Mouse (Mus musculus) kidney, postnatal 25 days (tissue): ENCODE data around the gene Hcfc1r1.

Experiments
- DNase-seq, 2 experiments: peaks; one replicate each; pipeline ENCODE4 v3.0.0; 2021; ENCODE audit warnings: mixed read lengths in 2 of 2

Hcfc1r1 gene

DNA sequence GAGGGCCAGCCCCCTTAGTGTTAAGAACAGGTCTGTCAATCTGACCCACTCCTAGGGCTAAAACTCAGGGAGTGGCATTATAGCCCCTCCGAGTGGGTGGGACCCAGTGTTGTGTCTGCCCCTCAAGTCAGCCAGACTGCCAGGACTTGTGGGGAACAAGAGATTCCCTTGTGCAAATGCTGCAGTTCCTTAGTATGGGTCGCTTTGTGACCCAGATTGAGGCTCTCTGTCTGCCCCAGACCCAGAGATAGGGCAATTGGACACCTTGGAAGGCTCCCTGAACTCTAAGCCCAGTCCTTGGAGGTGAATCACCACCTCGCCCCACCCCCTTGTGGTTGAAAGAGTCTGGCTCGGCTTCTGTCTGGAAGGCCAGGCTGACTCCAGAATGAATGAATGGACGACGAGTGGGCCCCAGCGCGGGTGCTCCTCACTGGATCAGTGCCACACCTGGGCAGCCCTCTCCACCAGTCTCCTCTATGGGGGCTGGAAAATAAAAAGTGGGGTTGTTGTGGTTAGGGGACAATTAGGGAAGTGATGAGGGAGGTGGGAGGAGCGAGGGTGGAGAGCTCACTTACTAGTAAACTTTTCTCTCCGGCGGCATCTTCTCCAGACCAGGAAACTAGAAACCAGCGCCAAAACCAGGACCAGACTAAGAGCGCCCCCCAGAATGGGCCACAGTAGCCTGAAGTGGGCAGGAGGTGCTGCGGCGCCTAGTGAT is 2.3 kb downstream of the Hcfc1r1 start:
- DNase-seq = peak; percentile 59 to 74

DNA sequence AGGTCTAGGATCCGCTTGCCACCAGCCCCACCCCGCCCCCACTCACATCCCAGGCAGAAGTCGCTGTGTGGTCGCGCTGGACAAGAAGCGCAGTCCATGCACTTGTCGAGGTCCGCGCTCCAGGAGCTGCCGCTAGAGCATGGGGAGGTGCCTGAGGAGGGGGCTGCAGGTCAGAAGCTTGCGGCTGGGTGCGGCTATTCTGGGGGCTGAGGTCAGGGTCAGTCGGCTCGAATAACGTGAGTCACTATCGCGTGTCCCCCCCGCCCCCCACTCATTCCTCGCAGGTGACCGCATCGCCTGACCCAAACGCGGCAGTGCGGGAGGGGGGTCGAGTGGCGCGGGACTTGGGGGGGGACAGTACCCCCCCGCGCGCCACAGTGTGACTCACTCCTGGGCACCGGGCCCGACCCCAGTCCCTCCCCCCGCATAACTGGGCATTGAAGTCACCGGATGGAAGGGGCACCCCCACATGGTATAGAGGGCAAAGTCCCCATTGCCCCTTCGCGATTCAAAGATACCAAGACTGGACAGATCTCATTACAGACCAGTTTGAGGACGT is 3.2 kb downstream of the Hcfc1r1 start:
- peak; percentile 33 to 71 for DNase-seq

DNA sequence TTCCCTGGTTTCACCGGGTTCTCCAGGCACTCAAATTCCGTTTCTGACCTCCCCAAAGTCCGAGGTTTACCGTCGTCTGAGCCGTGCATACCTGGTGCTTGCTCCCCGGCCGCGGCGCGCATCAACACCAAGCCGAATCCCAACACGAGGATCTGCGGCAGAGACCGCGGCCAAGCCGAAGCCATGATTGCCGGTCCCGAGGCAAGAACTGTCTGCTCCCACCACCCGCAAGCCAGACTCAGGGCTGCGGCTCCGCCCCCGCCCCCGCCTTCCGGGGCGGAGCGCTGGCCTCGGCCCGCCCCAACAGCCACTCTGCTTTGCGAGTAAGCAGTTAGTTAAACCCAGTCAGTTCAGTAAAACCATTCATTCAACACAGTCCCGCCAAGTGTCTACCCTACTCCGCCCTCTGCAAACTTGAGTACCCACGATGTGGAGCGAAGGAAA is 3.9 kb downstream of the Hcfc1r1 start, which contains the start of gene Tnfrsf12a:
TSS of gene Tnfrsf12a (minus strand) at position 233 of the 444 bp plus-strand sequence.
- DNase-seq = peak; percentile 83 to 91

DNA sequence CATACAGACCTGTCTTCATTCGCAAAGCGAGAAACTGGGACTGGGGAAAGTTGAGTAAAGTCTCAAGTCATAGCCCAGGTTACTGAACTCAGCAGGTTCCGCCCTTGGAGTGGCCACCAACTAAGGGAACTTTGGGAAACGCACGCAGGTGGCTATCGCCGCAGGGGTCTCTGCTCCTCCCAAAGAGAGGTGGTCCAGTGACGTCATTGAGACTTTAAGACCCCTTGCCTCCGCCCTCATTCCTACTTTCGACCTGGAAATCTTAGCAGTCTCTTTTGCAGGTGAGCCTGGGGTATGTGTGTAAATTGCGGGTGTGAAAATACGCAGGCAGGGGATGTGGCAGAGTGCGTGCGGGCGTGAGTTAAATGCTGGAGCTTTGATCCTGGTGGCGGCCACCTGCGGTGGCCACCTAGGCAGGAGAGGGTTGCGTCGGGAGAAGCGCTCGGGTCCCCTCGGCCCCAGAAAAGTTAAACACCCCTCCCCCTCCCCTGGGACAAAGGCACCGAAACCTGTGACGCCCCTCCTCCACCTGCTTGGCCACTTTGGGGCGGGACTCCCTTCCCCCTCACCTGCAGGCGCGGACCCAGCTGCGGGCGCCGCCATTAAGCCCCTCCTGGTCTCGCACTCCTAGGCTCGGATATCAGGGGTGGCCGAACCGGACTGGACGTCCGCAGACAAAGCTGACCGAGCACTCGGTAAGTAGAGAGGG is 5.9 kb downstream of the Hcfc1r1 start, which contains the start of gene Cldn6:
TSS of gene Cldn6 (plus strand) at position 123 of the 709 bp plus-strand sequence.
- peak in 1 of 2 experiments; percentile 46 for DNase-seq

DNA sequence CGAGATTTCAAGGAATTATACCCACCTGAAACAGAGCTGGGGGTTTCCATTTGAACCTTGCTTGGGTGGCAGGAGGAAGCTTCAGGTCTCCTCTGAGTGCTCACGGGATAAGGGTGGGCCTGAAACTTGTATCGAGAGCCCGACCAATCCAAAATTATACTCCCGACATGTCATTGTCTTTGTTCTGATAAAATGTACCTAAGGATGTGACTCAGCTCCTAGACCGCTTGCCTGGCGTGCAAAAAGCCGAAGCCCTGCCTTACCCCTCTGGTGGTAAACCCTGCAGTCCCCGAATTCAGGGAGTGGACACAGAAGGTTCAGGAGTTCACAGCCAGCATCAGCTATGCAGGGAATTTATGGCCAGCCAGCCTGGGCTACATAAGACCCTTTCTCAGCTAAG is 6.9 kb downstream of the Hcfc1r1 start:
- peak in 1 of 2 experiments; percentile 20 for DNase-seq

DNA sequence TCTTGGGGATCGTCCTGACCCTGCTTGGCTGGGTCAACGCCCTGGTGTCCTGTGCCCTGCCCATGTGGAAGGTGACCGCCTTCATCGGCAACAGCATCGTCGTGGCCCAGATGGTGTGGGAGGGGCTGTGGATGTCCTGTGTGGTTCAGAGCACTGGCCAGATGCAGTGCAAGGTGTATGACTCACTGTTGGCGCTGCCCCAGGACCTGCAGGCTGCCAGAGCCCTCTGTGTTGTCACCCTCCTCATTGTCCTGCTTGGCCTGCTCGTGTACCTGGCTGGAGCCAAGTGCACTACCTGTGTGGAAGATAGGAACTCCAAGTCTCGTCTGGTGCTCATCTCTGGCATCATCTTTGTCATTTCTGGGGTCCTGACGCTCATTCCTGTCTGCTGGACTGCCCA is 7.7 kb downstream of the Hcfc1r1 start:
- peak in 1 of 2 experiments; percentile 57 for DNase-seq

DNA sequence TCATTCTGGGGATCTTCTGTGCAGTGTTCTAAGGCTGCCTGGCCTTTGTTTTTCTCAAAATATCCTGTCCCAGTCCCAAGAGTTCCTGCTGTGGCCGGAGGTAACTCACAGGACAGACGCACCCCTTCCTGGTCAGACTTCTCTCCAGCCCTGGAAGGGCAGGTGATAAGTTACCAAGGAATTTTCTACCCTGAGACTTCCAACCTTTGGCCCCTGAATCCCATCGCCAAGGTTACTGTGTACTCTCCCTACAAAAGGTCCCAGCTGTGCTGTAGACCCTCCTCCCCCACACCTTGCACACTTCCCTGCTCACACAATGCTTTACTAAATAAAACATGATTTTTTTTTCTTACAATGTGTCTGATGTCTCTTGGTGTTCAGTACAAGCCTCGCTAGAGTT is 8.7 kb downstream of the Hcfc1r1 start:
- peak in 1 of 2 experiments; percentile 63 for DNase-seq

DNA sequence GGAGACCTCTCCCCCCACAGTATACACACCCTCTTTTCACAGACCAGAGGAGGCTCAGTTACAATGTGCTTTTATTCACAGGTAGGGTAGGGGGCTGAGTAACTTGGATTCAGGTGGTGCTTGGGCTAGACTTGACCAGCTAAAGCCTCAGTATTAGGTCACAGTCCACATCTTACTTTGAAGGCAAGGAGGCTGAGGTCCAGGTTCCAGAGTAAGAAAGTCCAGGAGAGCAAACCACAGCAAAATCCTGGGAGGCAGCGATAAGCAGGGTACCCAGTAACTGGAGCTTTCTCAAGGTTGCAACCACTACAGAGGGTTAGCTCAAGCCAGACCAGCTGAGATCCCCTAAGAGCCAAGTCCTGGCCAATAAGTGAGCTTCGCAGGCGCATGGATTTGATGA is 9.1 kb downstream of the Hcfc1r1 start:
- DNase-seq = no peak

DNA sequence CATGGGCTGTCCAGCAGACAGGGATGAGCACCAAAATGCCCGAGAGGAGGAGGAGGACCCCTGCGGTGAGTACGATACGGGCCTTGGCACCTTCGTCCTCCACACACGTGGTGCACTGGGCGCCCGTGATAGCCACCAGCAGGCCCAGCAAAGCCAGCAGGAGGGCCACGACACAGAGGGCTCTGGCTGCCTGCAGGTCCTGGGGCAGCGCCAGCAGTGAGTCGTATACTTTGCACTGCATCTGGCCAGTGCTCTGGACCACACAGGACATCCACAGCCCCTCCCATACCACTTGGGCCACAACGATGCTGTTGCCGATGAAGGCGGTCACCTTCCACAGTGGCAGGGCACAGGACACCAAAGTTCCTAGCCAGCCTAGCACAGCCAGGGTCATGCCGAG is 9.8 kb downstream of the Hcfc1r1 start:
- DNase-seq = no peak

DNA sequence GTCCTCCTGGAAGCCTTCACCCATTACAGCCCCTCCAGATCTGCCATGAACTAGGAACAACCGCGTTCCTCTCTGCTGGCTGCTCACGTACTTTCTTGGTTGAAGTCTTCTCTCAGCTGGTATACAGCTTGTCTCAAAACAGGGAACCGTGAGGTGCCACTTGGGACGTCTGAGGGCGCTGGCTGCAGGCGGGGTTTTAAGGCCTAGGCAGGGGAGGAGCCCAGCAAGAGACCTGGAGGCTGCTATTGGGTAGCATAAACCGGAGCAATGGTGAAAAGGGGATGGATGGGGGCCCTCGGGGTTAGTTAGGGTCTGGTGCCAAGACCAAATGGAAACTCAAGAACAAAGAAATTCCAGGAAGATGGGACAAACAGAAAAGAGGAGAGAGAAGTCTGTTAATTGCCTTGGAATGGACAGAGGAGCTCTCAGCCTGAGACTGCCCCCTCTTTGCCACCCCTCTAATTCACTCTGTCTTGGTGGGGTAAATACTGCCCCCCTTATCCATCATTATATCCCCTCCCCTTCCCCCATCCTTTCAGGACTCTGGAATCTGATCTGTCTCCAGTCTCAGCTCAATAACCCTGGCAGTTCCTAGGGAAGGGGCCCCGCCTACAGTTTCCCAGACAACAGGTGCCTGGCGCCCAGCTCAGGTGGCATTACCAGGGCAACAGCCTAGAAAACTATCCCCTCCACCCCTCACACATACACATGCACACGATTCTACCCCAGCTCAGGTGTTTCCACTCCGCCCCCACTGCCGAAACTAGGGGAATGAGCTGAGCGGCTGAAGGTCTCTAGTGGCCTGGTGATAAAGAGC is 10.7 kb downstream of the Hcfc1r1 start, which contains the start of gene Cldn9:
TSS of gene Cldn9 (minus strand) at position 171 of the 817 bp plus-strand sequence.
- DNase-seq = peak in 1 of 2 experiments; percentile 24

DNA sequence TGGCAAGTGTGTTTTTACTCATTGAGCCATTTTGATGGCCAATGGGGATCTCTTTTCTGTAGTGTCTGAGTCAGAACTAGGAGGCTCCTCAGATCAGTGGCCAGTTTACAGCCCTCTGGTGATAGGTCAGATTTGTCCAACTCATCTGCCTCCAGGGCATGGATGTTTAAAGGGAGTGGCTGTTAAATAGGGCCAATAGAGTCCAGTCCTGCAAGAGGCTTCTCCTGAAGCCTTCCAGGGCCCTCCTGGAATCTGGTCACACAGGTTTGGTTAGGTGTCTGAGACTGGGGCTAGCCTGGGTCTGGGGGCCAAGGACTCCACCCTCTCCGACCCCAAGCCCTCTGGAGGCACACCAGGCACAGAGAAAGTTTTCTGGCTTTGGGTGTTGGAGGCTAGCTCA is 21.1 kb downstream of the Hcfc1r1 start:
- DNase-seq = no peak

DNA sequence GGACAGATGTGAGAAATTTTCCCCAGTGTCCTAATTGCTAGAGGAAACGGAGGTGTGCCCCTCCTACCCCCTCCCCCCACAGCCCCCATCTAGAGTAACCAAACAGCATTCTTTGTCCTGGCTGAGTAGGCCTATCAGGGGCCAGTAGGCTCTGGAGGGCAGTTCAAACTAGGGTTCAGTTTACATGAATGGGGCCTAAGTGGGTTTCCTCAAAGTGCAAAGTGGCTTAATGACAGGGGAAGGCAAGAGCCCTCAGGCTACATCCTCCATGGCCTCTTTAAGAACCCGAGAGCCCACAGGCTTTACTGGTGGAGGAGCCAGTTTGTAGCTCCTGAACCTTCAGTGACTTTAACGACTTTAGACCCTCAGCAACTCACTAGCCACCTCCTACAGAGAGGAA is 22.4 kb downstream of the Hcfc1r1 start:
- DNase-seq = no peak

DNA sequence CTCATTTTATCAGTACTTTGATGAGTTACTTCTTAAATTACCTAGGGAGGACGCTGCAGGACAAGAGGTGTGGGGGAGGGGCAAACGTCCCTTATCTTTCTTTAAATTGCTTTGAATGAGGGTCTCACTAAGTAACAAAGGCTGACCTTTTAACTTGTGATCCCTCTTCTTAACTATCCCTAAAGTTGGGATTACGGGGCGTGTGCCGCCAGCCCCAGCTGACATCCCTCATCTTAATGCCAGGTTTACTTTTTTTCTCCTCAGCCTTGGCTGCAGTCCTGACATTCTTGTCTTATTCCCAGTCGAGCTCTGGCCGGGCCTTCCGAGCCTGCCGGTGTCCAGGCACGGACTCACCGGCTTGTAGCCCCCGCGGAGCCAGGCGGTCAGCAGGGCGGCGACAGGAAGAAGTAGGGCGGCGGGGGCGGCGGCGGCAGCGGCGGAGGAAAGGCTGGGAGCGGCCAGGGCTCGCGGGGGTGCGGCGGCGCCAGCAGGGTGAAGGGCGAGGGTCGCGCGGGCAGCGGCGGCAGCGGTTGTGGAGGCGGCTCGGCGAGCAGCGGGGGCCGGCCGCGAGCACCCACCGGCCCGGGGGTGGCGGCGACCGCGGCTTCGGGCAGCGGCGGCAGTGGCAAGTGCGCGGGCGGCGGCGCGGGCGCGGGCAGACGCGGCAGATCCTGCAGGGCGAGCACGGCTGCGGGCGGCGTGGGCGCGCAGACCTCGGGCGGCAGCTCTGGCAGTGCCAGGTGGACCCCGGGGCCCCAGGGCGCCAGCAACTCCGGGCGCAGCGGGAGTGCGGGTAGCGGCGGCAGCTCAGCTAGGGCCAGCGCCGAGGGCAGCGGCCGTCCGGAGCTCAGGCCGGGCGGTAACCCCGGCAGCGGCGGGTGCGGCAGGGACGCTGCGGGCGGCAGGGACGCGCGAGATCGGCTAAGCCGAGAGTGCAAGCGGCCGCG is 26.0 kb downstream of the Hcfc1r1 start:
- DNase-seq = peak; percentile 55 to 73

DNA sequence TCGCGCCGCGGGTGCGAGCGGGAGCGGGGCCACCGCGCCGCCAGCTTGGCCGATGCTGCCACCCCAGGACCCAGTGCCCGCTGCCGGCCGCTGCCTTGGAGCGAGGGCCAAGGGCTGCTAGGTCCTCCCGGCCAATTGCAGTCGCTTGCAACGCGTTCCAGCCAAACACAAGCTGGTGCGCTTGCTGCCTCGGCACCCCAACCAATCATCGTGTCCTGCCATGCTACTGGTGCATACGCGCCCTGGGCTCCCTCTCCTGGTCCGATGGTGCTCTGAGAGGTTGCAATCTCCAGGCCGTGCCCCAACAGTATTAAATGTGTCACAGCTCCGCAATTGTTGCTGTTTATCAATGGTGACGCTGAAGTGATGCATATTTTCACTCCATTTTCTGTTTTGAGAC is 26.7 kb downstream of the Hcfc1r1 start:
- peak; percentile 96 to 98 for DNase-seq

DNA sequence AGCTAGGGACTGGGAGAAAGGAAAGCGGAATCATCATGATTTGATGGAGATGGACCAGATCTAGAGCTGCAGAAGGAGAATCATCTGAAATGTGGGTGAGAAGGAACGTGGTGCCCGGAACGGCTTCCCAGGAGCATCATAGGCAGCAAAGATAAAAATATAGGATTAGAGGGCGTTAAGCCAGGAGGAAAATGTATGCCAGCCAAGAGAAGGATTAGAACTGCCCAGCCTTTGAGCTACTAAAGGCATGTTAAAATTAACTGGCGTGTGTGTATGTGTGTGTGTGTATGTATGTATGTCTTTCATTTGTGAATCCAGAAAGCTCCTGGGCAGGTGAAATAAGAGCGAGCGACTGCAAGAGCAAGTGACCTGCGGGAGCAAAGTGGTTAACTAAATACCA is 29.9 kb downstream of the Hcfc1r1 start:
- no peak for DNase-seq

DNA sequence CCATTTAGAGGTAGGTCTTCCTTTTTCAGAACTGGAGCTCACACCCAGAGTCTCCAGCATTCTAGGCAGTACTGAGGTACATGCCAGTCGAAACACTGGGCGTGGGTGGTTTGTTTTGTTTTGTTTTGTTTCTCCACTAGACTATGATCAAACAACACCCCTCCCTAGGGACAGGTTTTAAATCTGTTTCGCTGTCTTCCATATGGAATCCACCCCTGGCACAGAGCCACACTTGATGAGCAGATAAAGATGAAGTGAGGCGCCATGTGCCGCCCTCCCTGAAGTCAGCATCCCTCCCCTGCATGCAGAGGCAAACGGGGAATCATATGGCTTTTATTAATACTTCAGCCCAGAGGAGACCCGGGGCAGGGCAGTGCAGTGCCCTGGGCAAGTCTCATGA is 31.3 kb downstream of the Hcfc1r1 start:
- DNase-seq = no peak

DNA sequence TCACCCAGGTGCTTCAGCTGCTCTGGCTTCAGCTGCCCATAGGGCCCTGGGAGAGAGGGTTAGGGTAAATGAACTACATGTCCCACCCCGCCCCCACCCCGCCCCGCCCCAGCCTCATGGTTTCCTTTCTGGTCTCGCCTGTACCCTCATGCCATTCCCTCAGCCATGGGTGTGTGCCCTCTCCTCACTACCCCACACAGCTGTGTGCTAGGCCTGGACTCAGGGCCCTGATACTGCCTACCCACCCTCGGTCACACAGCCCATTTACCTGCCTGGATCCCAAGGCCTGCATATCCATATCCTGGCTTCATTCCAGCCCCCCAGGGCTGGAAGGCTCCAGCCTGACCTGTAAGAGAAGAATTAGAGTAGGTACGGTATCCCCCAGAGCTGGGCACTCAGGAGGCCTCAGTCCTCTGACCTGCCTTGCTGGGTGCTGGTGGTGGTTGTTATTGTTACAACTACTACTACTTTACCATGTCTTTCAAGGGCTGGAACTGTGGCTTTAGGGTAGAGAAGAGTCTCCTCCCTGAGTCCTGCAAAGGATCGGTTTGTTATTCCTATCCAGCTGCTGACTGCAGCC is 32.2 kb downstream of the Hcfc1r1 start:
- no peak for DNase-seq

DNA sequence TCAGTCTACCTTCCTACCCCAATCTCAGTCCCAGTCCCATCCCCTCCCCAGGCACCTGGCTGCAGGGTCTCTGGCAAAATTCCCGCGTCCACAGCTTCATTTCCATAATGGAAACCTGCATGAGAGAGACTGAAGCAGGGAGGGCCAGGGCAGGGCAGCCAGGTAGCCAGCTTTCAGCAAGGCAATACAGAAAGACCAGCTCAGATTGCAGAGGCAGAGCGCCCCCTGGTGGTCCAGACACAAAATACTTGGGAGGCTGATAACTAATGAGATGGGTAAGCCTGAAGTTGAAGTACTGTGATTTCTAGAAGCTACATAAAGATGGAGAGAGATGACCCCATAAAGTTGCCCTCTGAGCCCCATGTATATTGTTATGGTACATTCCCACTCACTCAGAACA is 32.8 kb downstream of the Hcfc1r1 start:
- peak; percentile 76 to 82 for DNase-seq

DNA sequence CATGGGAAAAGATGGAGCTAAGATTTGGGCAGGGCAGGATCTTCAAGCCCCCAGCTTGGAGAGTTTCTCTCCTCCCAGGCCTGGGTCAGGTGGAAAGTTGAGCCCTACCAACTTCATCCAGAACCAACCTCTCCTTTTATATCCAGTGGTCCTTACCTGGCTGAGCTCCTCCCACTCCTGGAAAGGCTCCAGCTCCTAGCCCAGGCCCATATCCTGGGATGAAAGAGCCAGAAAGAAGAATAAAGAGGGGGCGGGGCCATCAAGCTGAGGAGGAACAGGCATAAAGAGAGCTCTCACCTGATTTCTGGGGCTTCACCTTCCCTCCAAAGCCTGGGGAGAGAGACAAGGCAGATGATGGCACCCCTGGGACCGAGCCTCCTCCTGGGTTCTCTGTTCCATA is 43.6 kb downstream of the Hcfc1r1 start:
- no peak for DNase-seq

DNA sequence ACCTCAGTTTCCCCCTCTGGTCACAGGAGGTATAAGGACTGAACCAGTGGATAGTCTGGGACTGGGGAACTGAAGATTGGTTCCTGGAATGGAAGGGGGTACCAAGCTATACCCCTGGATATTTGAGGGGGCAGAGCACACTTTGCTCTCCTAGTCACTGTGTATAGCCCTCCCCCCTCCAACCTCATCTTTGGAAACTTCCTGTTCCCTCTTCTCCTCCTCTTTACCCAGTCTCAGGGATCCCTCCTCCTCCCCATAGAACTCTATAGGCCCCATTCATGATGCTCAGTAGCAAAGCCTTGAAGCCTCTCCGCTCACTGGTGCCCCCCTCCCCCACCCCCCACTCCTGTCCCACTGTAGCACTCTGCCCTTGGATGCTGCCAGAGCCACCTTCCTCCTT is 46.1 kb downstream of the Hcfc1r1 start:
- DNase-seq = no peak

DNA sequence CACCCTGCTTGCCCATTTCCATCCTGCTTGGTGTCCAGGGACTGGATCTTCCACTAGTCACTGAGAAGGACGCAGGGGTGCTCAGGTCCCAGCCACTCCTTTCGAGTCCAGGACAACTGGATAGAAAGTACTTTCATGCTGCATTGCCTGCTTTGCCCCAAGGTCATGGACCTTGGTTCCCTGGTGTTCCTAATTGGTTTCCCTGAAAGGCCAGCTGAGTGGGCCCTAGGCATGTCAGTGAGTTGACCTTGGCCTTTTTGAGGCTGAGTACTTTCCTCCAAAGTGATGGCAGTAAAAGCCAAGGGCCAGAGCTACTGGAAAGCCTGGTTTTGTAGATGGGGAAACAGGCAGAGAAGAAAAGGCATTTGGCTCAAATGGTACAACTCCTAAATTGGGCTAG is 48.5 kb downstream of the Hcfc1r1 start:
- no peak for DNase-seq
